Mouse (Mus musculus) kidney, postnatal 4 days (tissue): Measurements from ENCODE around the gene Lrrc46.

ENCODE experiments used
- DNase-seq, 2 experiments: peaks; one replicate each; pipeline ENCODE4 v3.0.0; 2021; ENCODE audit warnings: mixed read lengths in 2 of 2

The Lrrc46 gene

GRCm38 (mm10) chr11:97007093-97007794, 34.0 kb downstream of the Lrrc46 start:
- DNase-seq = no peak

DNA sequence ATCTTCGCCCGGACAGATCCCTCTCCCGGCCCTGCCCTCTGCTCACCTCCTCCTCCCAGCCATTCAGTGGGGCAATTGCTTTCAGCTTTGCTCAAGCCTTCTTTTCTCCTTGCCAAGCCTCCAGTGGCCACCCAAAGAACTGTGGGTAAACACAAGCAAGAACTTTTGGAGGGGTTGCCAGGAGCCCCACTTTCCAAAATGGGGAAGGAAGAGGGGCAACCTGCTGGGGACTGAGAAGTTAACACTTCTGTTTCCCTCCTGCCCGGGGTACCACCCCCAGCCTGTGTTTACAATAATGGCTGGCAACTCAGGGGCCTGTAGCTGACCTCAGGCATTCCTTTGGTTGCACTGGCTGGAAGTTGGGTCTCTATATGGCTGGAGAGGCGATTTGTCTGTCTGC, 38.0 kb downstream of the Lrrc46 start:
- no peak for DNase-seq

- DNase-seq = peak; percentile 73 to 83
Observed at GRCm38 (mm10) chr11:96997380-96997956, 43.7 kb downstream of the Lrrc46 start.

- no peak for DNase-seq
Observed at GRCm38 (mm10) chr11:96996773-96997379, 44.3 kb downstream of the Lrrc46 start.

- no peak for DNase-seq
Observed at GRCm38 (mm10) chr11:96995836-96996772, 45.1 kb downstream of the Lrrc46 start.

GRCm38 (mm10) chr11:96995031-96995430, 46.2 kb downstream of the Lrrc46 start:
- peak in 1 of 2 experiments; percentile 30 for DNase-seq

DNA sequence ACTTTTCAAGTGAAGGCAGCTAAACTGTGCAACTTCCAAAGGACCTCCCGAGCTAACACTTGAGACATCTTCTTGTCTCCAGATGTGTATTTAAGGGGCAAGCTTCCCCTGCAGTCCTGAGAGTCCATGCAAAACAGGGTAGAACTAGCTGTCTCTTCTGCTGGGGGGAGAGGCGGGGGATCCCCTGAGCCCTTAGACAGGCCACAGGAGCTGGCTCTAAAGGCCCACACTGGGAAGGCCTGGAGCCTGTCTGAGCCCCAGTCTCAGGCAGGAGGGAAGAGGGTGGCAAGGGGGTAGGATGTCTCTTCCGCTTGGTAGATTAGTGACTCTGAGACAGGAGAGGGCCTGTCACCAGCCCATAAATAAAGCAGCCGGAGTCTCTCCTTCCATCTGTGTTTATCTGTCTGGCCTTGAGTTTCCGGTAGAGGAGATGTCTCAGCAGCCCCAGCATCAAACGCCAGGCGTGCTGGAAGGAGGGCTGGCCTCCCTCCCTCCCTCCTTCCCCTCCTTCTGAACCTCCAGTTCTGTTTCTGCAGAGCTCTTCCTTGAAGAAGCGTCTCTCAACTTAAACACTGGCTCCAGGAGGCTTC, 48.4 kb downstream of the Lrrc46 start:
- DNase-seq = peak in 1 of 2 experiments; percentile 44

DNA sequence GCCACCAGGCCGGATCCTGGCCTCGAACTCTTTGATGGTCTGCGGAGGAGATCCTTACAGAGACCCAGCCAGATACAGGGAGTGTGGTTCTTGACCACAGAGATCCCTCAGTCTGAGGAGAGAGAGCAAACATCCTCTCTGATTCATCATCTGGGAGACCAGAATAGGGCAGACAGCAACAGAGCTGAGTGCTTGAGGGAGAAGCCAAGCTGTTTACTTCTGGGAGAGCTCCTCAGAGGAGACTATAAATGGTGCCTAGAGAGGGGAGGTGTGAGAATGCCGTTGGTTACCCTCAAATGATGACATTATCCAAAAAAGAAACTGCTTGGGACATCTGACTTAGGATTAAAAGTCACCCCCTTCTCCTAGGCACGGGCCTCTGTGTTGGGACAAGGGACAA, 49.7 kb downstream of the Lrrc46 start:
- no peak for DNase-seq

- peak; percentile 43 to 58 for DNase-seq
Observed at GRCm38 (mm10) chr11:96987873-96988655, 53.1 kb downstream of the Lrrc46 start.

DNA sequence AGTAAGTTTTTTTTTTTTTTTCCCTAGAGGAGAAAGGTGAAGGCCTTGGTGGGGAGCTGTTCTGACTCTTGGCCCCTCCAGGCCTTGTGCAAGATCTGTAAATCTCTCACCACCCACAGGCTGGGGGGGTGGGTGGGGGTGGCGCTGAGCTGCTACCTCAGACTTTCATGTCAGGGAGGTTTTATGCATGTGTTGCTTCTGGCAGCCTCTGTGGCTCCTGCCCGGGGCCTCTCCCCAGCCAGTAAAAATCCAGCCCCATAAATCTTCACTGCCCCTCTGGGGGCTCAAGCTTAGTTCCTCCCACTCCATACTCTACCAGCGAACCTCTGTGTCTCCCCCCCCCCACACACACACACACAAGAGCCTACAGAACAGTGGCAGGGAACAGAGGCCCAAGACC, 54.7 kb downstream of the Lrrc46 start:
- no peak for DNase-seq

GRCm38 (mm10) chr11:96984903-96985302, 56.3 kb downstream of the Lrrc46 start:
- no peak for DNase-seq
